In the genomic region with DNA sequence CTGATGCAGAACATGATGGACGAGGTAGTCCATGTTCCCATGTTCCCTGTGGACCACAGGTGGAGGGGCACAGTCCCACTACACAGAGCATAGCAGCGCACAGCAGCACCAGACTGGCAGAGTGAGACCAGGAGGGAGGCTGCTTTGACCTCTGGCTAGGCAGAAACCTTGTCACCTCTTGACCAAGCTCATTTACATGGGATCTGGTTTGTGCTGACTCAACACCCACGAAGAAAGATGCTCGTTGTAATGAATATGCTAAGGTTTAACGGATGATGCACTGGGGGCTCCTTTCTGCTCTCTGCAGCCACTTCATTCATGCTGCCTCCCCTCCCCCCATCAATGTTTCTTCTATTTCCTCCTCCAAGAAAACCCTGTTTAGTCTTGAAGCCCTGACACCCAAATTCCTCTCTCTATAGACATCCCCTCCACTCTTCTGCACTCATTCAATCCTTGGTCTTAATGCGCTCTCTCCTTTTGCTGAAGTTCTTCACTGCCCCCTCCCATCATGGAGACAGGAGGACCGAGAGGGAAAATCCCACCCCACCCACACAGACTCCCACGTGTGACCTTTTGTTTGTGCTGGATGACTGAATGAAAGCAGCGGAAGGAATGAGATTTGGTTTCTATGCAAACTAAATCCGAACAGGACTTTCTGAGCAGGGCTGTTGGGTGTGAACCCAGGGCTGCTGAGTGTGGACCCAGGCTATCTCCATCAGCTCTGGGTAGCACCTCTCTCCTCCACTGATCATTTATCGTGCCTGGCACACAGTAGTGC, we compare ENCODE assay signal across 30 mouse cellular contexts.
DNase-seq lines count a peak whose midpoint lies in the region; ATAC-seq and TF ChIP-seq lines count a peak whose summit lies in the region.
"Had no signal": no experiment of that assay in that cellular context is flagged by ENCODE, and none has a peak within 500 bp of the region (broad histone marks: within the 10 kb centered on the region; RNA-seq: fewer than 3 reads in every experiment).

No protein-coding gene starts in this region.

- H3K79me2 ChIP-seq in CH12.LX (replicated peaks; ENCODE audit: control insufficient read depth, extremely low read depth, insufficient read depth, poor library complexity, severe bottlenecking): no peaks in the 10 kb centered on the region

- no peaks in the 10 kb centered on the region for H3K27me3 ChIP-seq in kidney, postnatal 0 days (ENCODE audit: insufficient read depth, low read length)
- no peaks in the 10 kb centered on the region for H3K27me3 ChIP-seq in CH12.LX (replicated peaks)
- H3K27me3 ChIP-seq in cerebellum, adult 2 months (ENCODE audit: control insufficient read depth, insufficient read depth, low read length): no peaks in the 10 kb centered on the region
- no peaks in the 10 kb centered on the region for H3K27me3 ChIP-seq in hindbrain, embryonic 11.5 days (ENCODE audit: control insufficient read depth, insufficient read depth, low read length)
- H3K27me3 ChIP-seq: neural tube, embryonic 13.5 days; Patski had no signal

- peak; percentile 87 for DNase-seq in heart, adult 11 months
- DNase-seq in heart, adult 9 months (ENCODE audit: low spot score in 2 of 2): no peak
- DNase-seq in kidney, postnatal 0 days (ENCODE audit: low spot score): peak; percentile 57
- DNase-seq in kidney, adult 11 months: no peak
- DNase-seq in CH12.LX (ENCODE audit: extremely low read depth) (no peak), ZHBTc4 (ENCODE audit: low read depth, low spot score) (peak; percentile 35)
- no peak for DNase-seq in cerebellum, adult 2 months
- no peak for DNase-seq in hindbrain, embryonic 11.5 days (ENCODE audit: low spot score)
- DNase-seq: adrenal gland, postnatal 36 days; cerebellum, adult 8-10 months; cerebellum, postnatal 25 days; heart, postnatal 36 days; kidney, adult 18-20 months; kidney, postnatal 36 days; left cerebral cortex, postnatal 4 days; liver, postnatal 0 days; lung, postnatal 4 days; right cerebral cortex, postnatal 4 days; thymus, adult 18-20 months; thymus, postnatal 25 days had no signal

- no peak overlapping the region for H3K9ac ChIP-seq in kidney, postnatal 0 days (ENCODE audit: low read depth, low read length)
- H3K9ac ChIP-seq in CH12.LX (ENCODE audit: insufficient read depth, low read depth): no peak overlapping the region
- H3K9ac ChIP-seq in hindbrain, embryonic 11.5 days (ENCODE audit: low read depth, low read length): no peak overlapping the region
- H3K9ac ChIP-seq: hindbrain, embryonic 13.5 days; liver, embryonic 12.5 days; liver, postnatal 0 days; neural tube, embryonic 13.5 days had no signal

- dilution Hi-C loops in CH12.LX (cut with MboI; ENCODE audit: extremely low pct_ligation_motif_present, extremely low pct_unique_long_range_greater_than_20kb, low sequenced_read_pairs): no loop called here

- in situ Hi-C loops in CH12.LX (cut with MboI; ENCODE audit: low pct_ligation_motif_present, low pct_unique_long_range_greater_than_20kb, low sequenced_read_pairs): loop anchor here (10.0 kb wide), 1 partner anchor 110 kb away; no protein-coding TSS in a partner anchor

- H3K4me3 ChIP-seq in kidney, postnatal 0 days (replicated peaks; ENCODE audit: low read depth, low read length): no peak overlapping the region
- peak overlapping the region in 1 of 3 experiments; percentile 27 for H3K4me3 ChIP-seq in CH12.LX (replicated peaks in 1 of 3; ENCODE audit: low read depth in 2 of 3, low read length in 2 of 3, poor library complexity in 1 of 3)
- H3K4me3 ChIP-seq in cerebellum, adult 2 months (replicated peaks; ENCODE audit: insufficient read depth, low read depth, low read length): no peak overlapping the region
- H3K4me3 ChIP-seq in hindbrain, embryonic 11.5 days (ENCODE audit: low read depth, low read length): no peak overlapping the region
- H3K4me3 ChIP-seq: hindbrain, embryonic 13.5 days; liver, embryonic 12.5 days; neural tube, embryonic 13.5 days had no signal

- no peak overlapping the region for H3K27ac ChIP-seq in kidney, postnatal 0 days
- peak overlapping the region; percentile 57 for H3K27ac ChIP-seq in CH12.LX (ENCODE audit: insufficient read depth, low read depth)
- no peak overlapping the region for H3K27ac ChIP-seq in cerebellum, adult 2 months (ENCODE audit: insufficient read depth, low read length)
- no peak overlapping the region for H3K27ac ChIP-seq in hindbrain, embryonic 11.5 days (ENCODE audit: low read depth, low read length)
- H3K27ac ChIP-seq: hindbrain, embryonic 13.5 days; liver, embryonic 12.5 days; neural tube, embryonic 13.5 days; stomach, postnatal 0 days had no signal

- ATAC-seq in kidney, postnatal 0 days (replicated peaks; ENCODE audit: low FRiP score, low read depth): no peak
- ATAC-seq in hindbrain, embryonic 11.5 days (ENCODE audit: low FRiP score): no peak
- ATAC-seq: CD4-positive, CD25-positive, alpha-beta regulatory T cell, adult 4 months; forebrain, embryonic 16.5 days; liver, embryonic 12.5 days; liver, postnatal 0 days; lung, postnatal 0 days; Patski had no signal

- no peaks in the 10 kb centered on the region for H3K9me3 ChIP-seq in kidney, postnatal 0 days (replicated peaks; ENCODE audit: low read length)
- H3K9me3 ChIP-seq in CH12.LX (replicated peaks; ENCODE audit: low read length): peaks cover 2% of the 10 kb centered on the region
- H3K9me3 ChIP-seq in hindbrain, embryonic 11.5 days (ENCODE audit: control insufficient read depth, low read length): no peaks in the 10 kb centered on the region
- H3K9me3 ChIP-seq: G1E; hindbrain, embryonic 13.5 days; liver, embryonic 12.5 days; neural tube, embryonic 13.5 days had no signal

- 40% methylated on average over 11 of the region's 11 CpGs for WGBS in kidney, postnatal 0 days
- WGBS in cerebellum, adult 2 months: 72% methylated on average over 11 of the region's 11 CpGs
- WGBS in hindbrain, embryonic 11.5 days: 53% methylated on average over 11 of the region's 11 CpGs

- TF ChIP-seq CTCF in kidney, postnatal 0 days (IDR thresholded peaks at IDR 0.05; ENCODE audit: low read depth): no peak
- TF ChIP-seq CTCF in CH12.LX (conservative IDR thresholded peaks at IDR 0.05 in 1 of 2, IDR thresholded peaks at IDR 0.05 in 1 of 2; ENCODE audit: low read depth in 2 of 2, low read length in 2 of 2): no peak
- TF ChIP-seq CTCF in cerebellum, adult 2 months (IDR thresholded peaks at IDR 0.05; ENCODE audit: borderline replicate concordance, insufficient read depth, low read depth, low read length): no peak

- no peak overlapping the region for H3K4me2 ChIP-seq in kidney, postnatal 0 days (ENCODE audit: low read length)
- H3K4me2 ChIP-seq in CH12.LX (ENCODE audit: insufficient read depth, low read depth, poor library complexity, severe bottlenecking): no peak overlapping the region
- no peak overlapping the region for H3K4me2 ChIP-seq in hindbrain, embryonic 11.5 days (replicated peaks; ENCODE audit: low read depth, low read length)
- H3K4me2 ChIP-seq: heart, embryonic 11.5 days; hindbrain, embryonic 13.5 days; liver, embryonic 12.5 days; neural tube, embryonic 13.5 days had no signal

- TF ChIP-seq EP300 in CH12.LX (IDR thresholded peaks at IDR 0.05; ENCODE audit: low read length): no peak

- H3K36me3 ChIP-seq in kidney, postnatal 0 days (ENCODE audit: insufficient read depth, low read length): no peaks in the 10 kb centered on the region
- no peaks in the 10 kb centered on the region for H3K36me3 ChIP-seq in CH12.LX (replicated peaks in 1 of 2; ENCODE audit: control insufficient read depth in 1 of 2, insufficient read depth in 1 of 2, low read length in 1 of 2)
- H3K36me3 ChIP-seq in hindbrain, embryonic 11.5 days (ENCODE audit: control insufficient read depth, insufficient read depth, low read length): no peaks in the 10 kb centered on the region
- H3K36me3 ChIP-seq: G1E; hindbrain, embryonic 13.5 days; liver, embryonic 12.5 days; neural tube, embryonic 13.5 days had no signal

- H3K4me1 ChIP-seq in kidney, postnatal 0 days (replicated peaks; ENCODE audit: insufficient read depth, low read length): 0 out of 2 replicates have a peak, but pooled peaks cover 4% of the 10 kb centered on the region
- H3K4me1 ChIP-seq in CH12.LX (ENCODE audit: control insufficient read depth in 1 of 2, insufficient read depth in 2 of 2): peaks cover 24 to 58% of the 10 kb centered on the region in 2 experiments
- H3K4me1 ChIP-seq in cerebellum, adult 2 months (ENCODE audit: control insufficient read depth, insufficient read depth, low read length): 0 out of 2 replicates have a peak, but pooled peaks cover 3% of the 10 kb centered on the region
- no peaks in the 10 kb centered on the region for H3K4me1 ChIP-seq in hindbrain, embryonic 11.5 days (replicated peaks; ENCODE audit: control insufficient read depth, insufficient read depth, low read length)

- TF ChIP-seq RAD21 in CH12.LX (IDR thresholded peaks at IDR 0.05; ENCODE audit: low read depth, low read length): no peak

- TF ChIP-seq POLR2A in CH12.LX (IDR thresholded peaks at IDR 0.05; ENCODE audit: low read depth, low read length): no peak
- TF ChIP-seq POLR2A in cerebellum, adult 2 months (IDR thresholded peaks at IDR 0.05; ENCODE audit: borderline replicate concordance, insufficient read depth, low read length): no peak

TF ChIP-seq in CH12.LX, 34 proteins besides CTCF, POLR2A, EP300 and RAD21:
- TF ChIP-seq MAFK (IDR thresholded peaks at IDR 0.05; ENCODE audit: insufficient replicate concordance, low read length) (peak; percentile 96), SMC3 (IDR thresholded peaks at IDR 0.05; ENCODE audit: low read depth, low read length) (no peak), ETS1 (conservative IDR thresholded peaks at IDR 0.05; ENCODE audit: low read depth, low read length) (peak; percentile 46; the same call in 1 of the 2 replicates), JUND (conservative IDR thresholded peaks at IDR 0.05; ENCODE audit: low read depth, low read length) (no peak; the same call in 1 of the 2 replicates), ZKSCAN1 (IDR thresholded peaks at IDR 0.05; ENCODE audit: borderline replicate concordance, low read depth, low read length) (no peak), CHD2 (IDR thresholded peaks at IDR 0.05; ENCODE audit: low read length) (0 out of 2 replicates have a peak, but pooled peaks have one; percentile 54)
TF ChIP-seq in CH12.LX: peak in this region for 3.

Comparison
In these comparisons a context has a peak if more than half of its experiments do, and no peak if none do; other contexts are left out.
1. DNase-seq: peak in heart, adult 11 months (single experiment), kidney, postnatal 0 days (single experiment) and ZHBTc4 (single experiment); none in heart, adult 9 months (0 of 2), kidney, adult 11 months (single experiment), CH12.LX (single experiment), cerebellum, adult 2 months (0 of 2) and hindbrain, embryonic 11.5 days (single experiment).